Mouse (Mus musculus): ENCODE measurements around the gene Nek11. TPM values are rescaled to one million over a fixed set of nuclear protein-coding genes. Genes with fewer than 3 reads are reported as not detected.

Nek11 gene
- polyA plus RNA-seq, 2 experiments from 2014 or later = 0.35 TPM; not detected in 1

DNA sequence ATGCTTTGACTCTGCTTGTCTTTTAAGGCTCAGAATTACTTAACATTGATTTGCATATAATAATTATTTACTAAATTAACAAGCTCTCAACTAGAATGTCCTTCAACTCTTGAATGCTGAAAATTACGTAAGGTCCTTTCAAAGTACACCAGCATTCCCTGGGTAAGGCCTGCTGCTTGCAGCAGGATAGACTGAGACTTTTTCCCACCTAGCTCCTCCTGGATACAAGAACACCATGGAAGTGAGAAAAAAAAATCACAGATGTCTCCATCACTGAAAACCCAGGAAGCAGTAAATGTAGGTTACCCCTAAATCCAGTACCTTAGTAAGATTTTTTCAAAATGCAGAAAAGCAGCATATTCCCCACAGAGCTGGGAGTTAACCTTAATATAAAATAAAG lies 82.6 kb downstream of the Nek11 start:
- ATAC-seq = no peak

DNA sequence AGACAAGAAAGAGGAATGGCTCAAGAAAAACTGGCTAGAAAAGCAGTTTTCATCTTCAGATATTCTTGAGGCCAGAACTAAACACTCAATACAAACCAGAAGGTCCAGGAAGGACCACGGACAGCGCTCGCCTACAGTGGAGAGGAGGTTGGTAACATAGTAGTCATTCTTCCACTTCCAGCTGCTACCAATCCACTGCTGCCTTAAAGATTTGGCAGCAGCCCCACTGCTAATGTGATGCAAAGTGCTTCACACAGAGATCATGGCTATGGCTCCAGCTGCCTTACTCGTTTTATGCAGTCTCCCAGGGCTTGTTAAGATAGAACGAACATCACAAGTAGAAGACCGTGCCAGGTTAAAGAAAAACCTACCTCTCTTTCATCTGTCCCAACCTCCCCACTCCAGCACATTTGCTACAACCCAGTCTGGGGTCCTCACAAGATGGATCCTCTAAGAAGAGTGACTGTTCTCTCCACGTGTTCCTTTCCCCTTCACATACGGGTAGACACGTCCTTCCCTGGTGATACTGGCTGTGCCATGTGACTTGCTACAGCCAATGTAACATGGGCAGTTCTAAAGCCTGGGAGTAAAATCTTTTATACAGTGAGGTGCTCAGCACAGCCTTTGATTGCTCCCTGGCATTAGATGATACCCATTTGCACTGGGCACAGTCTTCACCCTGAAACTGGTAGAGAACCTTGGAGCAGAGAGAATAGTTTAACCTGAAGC lies 85.6 kb downstream of the Nek11 start:
- no peak for ATAC-seq

- ATAC-seq = no peak
These were observed 89.3 kb downstream of the Nek11 start for GRCm38 (mm10) chr9:105306042-105306441.

DNA sequence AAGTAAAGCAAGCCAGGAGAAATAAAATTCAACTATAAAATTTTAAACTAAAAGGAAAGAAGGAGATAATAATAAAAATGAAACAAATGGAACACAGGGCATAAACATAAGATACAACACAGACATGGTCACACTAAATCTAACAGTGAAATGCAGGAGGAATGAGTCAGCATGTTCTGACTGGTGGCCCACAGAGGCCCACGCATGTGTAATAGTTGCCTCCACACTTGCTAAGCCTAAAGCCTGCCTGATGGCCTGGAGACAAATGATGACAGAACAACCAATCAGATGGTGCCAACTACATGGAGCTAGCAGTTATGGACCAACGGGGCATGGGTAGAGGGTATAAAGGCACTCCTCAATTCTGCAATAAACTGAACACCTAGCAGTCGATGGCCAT lies 93.1 kb downstream of the Nek11 start:
- ATAC-seq = no peak

DNA sequence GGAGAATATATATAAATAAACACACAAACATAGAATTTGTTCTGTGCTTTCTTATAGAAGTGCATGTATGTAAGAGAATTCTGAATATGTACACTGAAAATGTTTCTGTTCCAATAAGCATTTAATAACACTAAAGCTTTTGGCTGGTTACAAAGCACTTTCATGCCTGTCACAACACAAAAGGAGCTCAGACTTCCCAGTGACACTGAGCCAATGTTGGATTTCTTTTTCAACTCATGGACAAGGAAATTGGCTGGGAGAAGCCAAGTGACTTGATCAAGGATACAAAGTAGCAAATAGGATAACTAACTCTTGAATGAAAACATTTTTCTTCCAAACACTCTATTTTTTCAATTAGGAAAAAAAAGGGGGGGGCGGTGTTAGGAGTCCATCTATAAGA lies 93.9 kb downstream of the Nek11 start:
- no peak for ATAC-seq

- ATAC-seq = no peak
These were observed 94.5 kb downstream of the Nek11 start for GRCm38 (mm10) chr9:105300738-105301325.

DNA sequence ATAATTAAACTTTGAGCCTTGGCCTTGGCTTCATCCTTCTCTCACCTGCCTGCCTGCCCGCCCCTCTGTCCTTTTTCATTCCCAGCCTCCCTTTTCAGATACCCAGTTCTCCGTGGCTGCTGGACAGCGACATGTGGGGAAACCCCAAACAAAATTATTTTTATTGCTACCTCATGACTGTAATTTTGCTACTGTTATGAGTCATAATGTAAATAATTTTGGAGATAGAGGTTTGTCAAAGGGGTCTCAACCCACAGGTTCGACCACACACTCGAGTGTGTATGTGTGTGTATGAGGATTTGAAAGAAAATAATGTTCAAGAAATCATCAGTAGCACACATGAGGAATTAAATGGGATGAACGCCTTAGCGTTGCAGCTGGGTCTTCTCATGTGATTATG lies 110.7 kb downstream of the Nek11 start:
- no peak for ATAC-seq

DNA sequence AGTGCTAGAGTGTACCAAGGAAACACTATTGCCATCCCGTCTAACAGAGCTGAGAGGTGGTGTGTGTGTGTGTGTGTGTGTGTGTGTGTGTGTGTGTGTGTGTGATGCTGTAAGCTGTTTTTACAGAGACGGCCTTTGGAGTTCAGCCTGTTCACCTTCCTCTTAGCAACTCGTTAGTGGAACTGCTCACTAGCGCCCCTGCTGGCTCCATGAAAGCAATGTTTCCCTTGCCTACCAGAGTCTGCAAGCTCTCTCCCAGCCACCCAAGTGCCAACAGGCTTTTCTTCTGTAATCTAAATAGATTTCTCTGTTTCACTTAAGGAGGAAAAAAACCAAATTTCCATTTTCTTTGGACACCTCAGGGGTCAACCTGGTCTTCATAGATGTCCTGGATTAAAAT lies 112.6 kb downstream of the Nek11 start:
- no peak for ATAC-seq

- no peak for ATAC-seq
These were observed 120.4 kb downstream of the Nek11 start for GRCm38 (mm10) chr9:105274925-105275324.

DNA sequence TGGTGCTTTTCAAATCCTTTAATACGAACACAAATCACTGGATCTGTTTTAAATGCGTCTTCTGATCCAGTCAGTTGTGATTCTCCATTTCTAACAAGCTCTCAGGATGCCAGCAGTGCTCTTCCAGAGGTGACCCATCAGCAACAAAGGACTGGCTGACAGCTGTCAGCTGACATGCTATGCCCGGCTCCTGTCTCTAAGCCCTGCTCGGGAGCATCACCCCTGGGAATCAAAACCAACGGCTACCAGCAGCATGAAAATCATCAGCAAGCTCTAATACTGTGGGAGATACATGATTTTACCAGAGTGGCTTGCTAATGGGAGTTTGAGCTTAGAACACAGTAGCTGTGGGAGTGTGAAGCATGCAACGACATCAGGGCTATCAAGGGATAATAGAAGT lies 121.0 kb downstream of the Nek11 start:
- ATAC-seq = no peak

- ATAC-seq = no peak
These were observed 123.1 kb downstream of the Nek11 start for GRCm38 (mm10) chr9:105272241-105272640.

DNA sequence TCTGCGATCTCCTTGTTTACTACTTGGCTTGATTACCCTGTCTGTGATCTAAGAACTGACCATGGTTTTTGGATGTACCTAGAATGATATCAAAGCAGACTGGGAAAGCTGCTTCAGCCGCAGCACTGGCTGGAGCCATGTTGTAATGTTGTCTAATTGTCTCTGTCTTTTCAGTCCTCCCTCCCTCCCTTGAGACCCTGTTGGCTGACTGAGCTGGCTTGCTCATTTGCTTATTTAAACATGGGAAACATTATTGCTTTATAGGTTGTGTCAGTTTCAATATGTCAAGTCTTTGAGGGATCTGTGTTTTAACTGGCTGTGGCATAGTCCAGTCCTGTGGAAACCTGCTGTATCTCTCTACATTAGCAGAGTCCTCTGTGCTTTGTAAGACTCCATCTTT lies 132.2 kb downstream of the Nek11 start:
- ATAC-seq = no peak

DNA sequence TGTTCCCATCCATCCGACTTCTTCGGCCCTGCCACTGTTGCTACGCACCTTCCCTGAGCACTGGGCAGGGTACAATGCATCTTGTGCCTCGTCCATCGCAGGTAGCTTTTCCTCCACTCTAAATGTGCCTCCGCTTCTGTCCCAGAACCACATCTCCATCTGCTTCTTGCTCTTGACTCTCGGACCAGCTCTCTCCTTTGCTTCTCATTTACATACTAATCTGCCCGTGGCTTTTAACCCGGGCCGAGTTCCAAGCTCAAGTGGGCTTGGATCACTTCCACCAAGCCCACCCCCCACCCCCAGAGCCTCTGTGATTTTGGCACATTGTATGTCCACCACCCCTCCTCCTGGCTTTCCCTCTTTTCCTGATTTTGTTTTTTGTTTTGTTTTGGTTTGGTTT lies 137.7 kb downstream of the Nek11 start:
- ATAC-seq = no peak

- no peak for ATAC-seq
These were observed 141.2 kb downstream of the Nek11 start for GRCm38 (mm10) chr9:105254076-105254475.

DNA sequence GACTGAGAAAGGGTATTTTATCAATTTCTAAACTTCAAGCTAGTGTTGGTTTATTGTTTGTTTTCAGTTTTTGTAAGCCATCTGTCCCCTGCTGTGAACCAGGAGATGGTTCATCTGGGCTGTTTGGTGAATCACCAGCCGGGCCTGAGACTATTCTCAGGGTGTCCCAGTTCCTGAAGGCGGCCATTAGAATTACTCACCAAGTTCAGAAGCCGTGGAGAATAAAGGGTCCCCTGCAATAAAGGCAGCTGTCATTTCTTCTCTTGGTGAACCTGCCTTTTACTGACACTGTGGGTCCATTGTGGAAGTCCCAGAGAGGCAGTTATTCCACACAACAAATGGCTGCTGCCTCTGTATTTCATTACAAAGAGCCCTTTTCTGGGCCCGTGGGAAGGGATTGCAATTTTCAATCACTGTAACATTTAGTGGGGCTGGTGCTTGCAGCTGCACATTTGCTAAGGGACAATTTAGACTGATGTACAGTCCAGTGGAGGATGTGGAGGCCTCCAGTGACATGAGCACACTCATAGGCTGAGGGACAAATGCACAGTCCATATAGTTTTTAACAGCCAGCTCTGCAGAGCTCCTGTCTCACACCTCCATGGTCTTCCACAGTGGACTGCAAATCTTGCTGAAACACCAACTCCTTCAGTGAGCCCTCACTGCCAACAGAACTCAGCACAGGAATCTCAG lies 142.8 kb downstream of the Nek11 start:
- ATAC-seq = no peak

DNA sequence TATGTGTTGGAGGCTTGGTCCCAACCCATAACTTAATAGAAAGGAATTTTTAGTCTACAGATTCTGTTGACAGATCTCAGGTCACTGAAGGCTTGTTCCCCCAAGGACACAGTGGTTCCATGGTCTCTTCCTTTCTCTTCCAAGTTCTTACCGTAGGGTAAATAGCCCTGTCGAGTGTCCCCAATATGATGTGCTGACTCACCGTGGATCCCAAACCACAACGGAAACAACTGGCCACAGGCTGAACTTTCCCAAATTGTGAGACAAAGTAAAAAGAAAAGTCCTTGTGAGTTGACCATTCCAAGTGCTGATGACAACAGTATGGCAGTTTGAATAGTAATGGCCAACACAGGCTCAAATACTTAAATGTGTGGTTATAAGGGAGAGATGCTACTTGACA lies 144.1 kb downstream of the Nek11 start:
- no peak for ATAC-seq

- no peak for ATAC-seq
These were observed 151.3 kb downstream of the Nek11 start for GRCm38 (mm10) chr9:105244024-105244423.

GRCm38 (mm10) chr9:105214434-105214833 lies 180.9 kb downstream of the Nek11 start:
- no peak for ATAC-seq

DNA sequence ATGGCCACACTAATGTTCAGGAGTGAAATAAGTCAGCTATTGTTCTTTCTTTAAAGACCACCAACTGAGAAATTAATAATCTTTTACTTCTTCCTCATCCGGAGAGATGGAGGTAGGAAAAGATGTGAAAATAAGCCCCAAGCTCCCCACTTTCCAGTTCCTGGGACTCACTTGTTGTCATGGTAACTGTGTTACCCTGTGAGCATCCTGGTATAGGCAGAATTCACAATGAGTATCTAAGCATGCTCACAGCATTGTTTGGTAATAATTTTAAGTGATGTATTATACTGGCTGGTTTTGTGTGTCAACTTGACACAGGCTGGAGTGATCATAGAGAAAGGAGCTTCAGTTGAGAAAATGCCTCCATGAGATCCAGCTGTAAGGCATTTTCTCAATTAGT lies 195.0 kb downstream of the Nek11 start:
- ATAC-seq = no peak

DNA sequence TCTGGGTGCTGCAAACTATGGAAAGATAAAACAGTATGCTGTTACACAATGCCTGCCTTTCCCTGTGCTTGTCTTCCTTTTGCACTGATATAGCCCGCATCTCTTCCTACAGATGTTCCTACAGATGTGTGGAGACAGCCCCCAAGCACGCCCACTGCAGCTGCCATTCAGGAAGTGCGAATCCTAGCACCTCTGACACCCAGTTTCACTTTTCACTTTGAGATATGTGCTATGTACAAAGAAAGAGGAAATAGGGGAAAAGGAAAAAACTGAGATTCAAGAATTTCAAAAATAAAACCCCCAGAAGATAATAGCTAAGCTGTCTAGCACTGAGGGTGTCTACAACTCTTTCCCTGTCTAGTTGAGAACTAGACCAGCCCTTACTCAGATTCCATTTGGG lies 208.6 kb downstream of the Nek11 start:
- no peak for ATAC-seq

DNA sequence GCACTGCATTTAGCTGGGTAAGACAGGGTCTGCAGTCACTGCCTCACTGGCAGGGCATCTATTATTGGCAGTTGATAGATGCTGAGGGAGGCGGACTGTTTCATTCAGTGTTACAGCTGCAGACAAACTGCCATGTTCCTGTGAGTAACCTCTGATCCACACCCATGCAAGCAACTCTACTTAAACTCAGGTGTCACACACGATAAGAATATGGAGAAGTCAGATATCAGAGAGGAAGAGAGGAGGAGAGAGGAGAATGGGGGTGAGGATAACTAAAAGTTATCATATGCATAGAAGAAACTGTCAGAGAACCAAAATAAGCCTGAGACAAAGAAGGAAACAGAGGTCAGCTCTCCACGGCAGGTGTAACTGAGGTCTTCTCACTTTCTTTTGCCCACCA lies 212.9 kb downstream of the Nek11 start:
- no peak for ATAC-seq

DNA sequence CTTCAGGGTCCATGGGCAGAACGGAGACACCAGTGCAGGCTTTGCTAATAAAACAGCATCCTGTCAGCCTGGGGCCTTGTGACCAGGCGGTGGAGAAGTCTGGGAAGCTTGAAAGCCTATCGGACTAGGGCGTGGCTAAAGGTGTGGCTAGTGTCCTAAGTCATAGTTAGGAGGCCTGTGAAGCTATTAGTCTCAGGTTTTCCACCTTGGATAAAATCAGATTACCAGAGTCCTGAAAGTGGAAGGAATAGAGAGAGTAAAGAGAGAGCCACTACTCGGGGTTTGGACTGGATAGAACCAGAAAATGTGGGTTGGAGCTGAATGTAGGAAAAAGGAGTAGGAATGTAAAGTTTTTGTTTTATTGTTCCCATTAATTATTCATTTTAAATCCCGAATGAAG lies 250.3 kb downstream of the Nek11 start, which contains the start of gene 1700080E11Rik:
Gene 1700080E11Rik, minus strand, starts transcription at position 101 of the 400 bp plus-strand sequence.
- no peak for ATAC-seq

DNA sequence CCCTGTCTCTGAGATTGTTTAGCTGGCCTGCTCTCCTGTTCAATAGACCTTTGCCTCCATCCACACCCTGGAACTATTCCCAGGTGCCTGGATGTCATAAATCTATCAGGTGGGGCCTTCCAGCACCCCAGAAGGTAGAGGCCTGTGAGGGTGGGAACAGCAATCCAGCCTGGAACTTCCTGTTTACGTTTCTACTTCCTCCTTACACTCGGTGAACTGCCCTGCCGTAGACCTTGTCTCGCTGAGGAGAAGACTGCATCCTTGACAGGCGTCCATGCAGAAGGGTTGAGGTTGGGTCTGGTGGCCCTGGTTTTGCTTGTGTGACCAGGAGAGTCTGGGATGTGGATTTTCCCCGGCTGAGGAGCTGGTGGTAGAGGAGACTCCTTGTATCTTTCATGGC lies 256.1 kb downstream of the Nek11 start:
- ATAC-seq = no peak

DNA sequence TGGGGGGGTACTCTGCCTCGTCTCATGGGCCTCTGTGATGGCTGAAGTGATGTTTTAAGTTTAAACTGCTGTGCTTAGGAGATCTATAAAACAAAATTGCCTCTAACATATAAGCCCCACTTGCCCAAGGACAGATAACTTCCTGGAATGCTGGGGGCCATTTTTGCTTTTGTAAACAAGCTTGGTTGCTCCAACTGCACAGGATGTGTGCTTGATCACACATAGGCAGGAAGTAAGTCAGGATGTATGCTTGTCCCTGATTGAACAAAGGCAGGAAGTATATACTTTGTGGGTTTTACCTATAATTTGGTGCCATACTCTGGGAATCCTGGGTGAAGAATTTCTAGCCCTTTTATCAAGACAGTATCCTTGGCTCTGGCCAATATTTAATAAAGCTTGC lies 258.9 kb downstream of the Nek11 start:
- ATAC-seq = no peak

All from CD4-positive, CD25-positive, alpha-beta regulatory T cell, adult 4 months (primary cell).